Mouse (Mus musculus): ENCODE data around the gene Nabp1. TPM values are rescaled to one million over a fixed set of nuclear protein-coding genes. Genes with fewer than 3 reads are reported as not detected.

Nabp1 gene
- 7.5 and 7.8 TPM in 2 replicates for polyA plus RNA-seq (2015; fragmentation: Nextera tagmentation; extraction: Ambion mirVana)

DNA sequence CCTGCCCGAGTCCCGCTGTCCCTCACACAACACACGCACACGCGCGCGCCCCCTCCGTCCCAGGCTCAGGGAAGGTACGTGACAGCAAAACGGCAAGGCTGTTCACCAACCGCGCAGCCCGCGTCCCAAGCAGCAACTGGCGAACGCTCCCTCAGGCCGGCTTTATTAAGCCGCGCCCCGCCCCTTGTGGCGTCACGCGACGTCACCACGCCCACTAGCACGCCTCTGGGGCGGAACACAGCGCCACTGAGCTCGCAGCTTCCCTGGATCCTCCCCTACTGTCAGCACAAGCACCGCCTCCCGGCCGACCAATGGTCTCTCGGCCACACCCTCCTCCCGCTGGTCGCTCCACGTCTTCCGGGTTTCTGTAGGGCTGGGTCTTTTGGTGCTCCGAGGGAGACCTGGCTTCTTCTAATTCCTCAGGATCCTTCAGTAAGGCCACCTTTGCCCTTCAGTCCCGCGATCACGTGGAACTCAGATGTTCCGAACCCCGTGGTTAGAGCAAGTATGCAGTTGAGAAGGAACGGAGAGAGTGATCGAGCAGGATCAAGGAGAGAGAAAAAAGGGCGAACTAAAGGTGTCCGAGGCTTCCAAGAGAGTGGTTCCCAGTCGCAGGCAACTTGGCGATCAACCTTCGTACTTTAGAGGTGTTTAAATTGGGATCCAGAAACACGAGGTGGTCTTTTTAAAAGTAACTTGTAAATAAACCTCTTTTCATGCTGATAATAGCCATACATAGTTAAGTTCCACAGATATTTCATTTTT, at the start of gene Nabp1:
TSS of gene Nabp1 (minus strand) at position 164 of the 765 bp plus-strand sequence.
- Histone ChIP-seq H3K27me3 (no peaks in the 10 kb centered on the region), H3K9me3 (no peaks in the 10 kb centered on the region), H3K36me3 (no peaks in the 10 kb centered on the region), H3K4me3 (peak within 1 kb of the TSS; percentile 64), H3K9ac (peak within 1 kb of the TSS; percentile 77), H3K4me1 (replicated peaks) (peaks cover 8% of the 10 kb centered on the region), H3K4me2 (peak within 1 kb of the TSS; percentile 97), H3K27ac (peak within 1 kb of the TSS; percentile 84)
- ATAC-seq (ENCODE audit: low FRiP score) = peak; percentile 100
- WGBS = under 1% methylated on average over 51 of the region's 51 CpGs

DNA sequence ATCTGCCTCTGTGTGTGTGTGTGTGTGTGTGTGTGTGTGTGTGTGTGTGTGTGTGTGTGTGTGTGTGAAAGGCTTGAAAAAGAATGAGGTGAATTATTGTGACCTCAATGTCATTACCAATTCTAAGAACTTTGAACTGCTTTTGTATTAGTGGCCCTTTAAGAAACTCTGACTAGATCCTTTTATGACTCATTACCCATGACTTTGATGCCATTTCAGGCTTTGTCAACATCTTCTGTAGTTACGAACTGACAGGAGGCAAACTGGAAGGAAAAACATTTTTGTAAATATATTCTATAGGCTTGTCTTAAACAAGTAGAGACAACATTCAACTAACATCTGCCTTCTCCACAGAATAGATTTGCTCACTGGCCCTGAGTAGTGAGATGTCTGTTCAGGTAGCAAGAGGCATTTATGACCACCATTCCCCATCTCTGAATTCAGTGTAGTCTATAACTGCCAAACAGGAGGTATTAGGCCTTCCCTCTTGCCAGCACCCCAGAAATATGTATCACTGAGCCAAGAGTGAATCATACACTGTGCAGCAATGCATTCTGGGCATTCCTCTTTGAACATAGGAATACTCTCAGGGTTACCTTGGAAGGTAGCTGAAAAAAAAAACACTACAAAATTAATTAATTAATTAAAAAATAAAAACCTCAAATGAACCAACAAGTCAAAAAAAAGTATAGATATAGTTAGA, 47.5 kb upstream of the Nabp1 start:
- no peak for ATAC-seq (ENCODE audit: low FRiP score)
- no peak overlapping the region for H3K9ac ChIP-seq
- no peaks in the 10 kb centered on the region for H3K9me3 ChIP-seq
- H3K4me2 ChIP-seq = no peak overlapping the region
- 54% methylated on average over 1 of the region's 1 CpGs for WGBS
- no peak overlapping the region for H3K27ac ChIP-seq
- H3K36me3 ChIP-seq = no peaks in the 10 kb centered on the region
- no peaks in the 10 kb centered on the region for H3K4me1 ChIP-seq (replicated peaks)
- no peaks in the 10 kb centered on the region for H3K27me3 ChIP-seq
- no peak overlapping the region for H3K4me3 ChIP-seq

DNA sequence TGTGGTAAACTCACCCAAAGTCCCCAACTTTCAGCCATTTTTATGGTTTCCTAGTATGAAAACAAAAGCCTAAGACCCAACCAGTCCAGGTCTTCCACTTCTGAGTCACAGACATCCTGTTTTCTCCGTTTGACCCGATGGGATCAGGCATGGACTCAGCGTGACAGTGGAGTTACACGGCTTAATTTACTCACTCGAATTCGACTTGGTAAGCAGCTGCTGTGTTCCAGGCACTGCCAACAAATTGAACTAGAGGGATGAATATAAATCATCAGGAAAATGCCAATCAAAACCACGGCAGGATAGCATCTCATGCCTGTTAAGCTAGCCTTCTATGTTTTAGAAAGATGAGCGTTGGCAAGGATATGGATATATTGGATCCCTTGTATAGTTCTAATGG, 43.4 kb upstream of the Nabp1 start:
- Histone ChIP-seq H3K27me3 (no peaks in the 10 kb centered on the region), H3K9me3 (no peaks in the 10 kb centered on the region), H3K36me3 (no peaks in the 10 kb centered on the region), H3K4me1 (replicated peaks) (no peaks in the 10 kb centered on the region), H3K27ac (no peak overlapping the region), H3K4me3 (no peak overlapping the region), H3K4me2 (no peak overlapping the region), H3K9ac (no peak overlapping the region)
- ATAC-seq (ENCODE audit: low FRiP score) = no peak
- 48% methylated on average over 8 of the region's 8 CpGs for WGBS

DNA sequence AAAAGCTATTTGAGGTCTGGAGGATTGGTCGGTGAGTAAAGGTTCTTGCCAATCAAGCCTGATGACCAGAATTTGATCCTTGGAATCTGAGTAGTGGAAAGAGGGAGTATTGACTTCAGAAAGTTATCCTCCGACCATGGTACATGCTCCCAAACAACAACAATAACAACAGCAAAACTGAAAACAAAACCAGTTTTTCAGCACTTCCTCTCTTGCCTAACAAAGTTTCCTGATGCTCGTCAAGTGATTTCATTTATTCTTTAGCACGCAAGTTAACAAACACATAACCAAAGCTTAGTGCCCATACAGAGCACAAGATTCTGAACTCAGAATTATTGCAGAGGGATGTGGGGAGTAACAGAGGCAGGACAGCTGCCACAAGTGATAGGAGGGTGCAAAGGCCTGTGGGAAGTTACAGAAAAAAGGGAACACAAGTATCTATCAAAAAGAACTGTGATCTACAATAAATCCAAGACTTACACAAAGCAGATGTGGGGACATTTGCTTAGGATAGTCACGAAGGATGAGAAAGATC, 42.1 kb upstream of the Nabp1 start:
- Histone ChIP-seq H3K4me2 (no peak overlapping the region), H3K9ac (no peak overlapping the region), H3K4me3 (no peak overlapping the region), H3K9me3 (no peaks in the 10 kb centered on the region), H3K27me3 (no peaks in the 10 kb centered on the region), H3K36me3 (no peaks in the 10 kb centered on the region), H3K27ac (no peak overlapping the region), H3K4me1 (replicated peaks) (no peaks in the 10 kb centered on the region)
- 85% methylated on average over 5 of the region's 5 CpGs for WGBS
- no peak for ATAC-seq (ENCODE audit: low FRiP score)

DNA sequence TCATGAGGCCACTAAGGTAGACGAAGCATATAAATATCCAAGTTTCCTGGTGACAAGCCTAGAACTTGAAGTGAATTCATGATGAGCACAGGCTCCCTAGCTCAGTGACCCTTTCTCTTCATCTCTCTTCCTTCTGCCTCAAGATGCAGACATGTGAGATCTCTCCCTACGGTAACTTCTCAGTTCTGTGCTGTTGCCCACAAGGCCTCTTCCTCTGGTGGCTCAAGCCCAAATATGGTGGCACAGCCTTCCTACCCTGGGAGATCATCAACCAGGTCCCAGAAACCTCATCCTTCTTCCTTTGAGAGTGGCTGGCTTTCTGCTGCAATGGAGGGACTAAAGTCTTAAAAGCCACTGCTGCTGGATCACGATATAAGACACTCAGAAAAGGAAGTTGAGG, 40.9 kb upstream of the Nabp1 start:
- no peak overlapping the region for H3K9ac ChIP-seq
- H3K27me3 ChIP-seq = no peaks in the 10 kb centered on the region
- no peak overlapping the region for H3K4me2 ChIP-seq
- H3K27ac ChIP-seq = no peak overlapping the region
- no peak for ATAC-seq (ENCODE audit: low FRiP score)
- H3K4me1 ChIP-seq (replicated peaks) = no peaks in the 10 kb centered on the region
- 84% methylated on average over 3 of the region's 3 CpGs for WGBS
- H3K4me3 ChIP-seq = no peak overlapping the region
- H3K36me3 ChIP-seq = no peaks in the 10 kb centered on the region
- no peaks in the 10 kb centered on the region for H3K9me3 ChIP-seq

DNA sequence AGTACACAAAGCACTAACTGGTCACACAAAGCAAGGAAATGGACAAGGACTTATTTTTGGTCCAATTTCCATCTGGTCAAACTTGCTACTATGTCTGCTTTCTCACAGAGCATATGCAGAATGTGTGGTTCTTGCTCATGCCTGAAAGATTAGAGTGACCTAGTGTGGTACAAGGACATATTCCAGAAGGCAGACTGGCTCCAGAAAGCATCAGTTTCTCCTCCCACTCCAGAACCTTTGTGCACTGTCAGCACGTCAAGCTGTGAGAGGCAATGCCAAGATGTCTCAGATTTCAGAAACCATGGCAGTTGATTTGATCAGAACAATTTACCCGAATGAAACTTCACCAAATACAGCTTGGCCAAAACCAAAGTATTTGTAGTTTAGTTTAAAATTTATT, 37.4 kb upstream of the Nabp1 start:
- Histone ChIP-seq H3K4me1 (replicated peaks) (no peaks in the 10 kb centered on the region), H3K27me3 (no peaks in the 10 kb centered on the region)

DNA sequence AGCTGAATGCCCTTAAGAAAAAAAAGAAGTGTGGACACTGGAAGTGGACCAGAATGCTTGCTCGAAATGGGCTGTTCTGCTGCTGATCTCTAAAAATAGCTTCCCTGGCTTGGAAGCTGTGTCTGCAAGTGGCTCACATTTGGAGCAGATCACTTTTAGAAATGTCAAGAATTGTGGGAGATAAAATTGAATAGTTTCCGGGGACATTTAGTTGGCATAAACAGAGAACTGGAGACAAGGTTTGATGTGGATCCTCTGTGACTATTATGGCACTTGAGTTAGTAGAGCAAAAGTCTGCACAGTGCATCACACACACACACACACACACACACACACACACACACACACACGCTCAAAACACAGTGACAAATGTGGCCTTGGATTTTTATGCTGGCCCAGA, 36.8 kb upstream of the Nabp1 start:
- 91% methylated on average over 3 of the region's 3 CpGs for WGBS
- Histone ChIP-seq H3K4me2 (no peak overlapping the region), H3K27ac (no peak overlapping the region), H3K4me1 (replicated peaks) (no peaks in the 10 kb centered on the region), H3K4me3 (no peak overlapping the region), H3K9ac (no peak overlapping the region), H3K36me3 (no peaks in the 10 kb centered on the region), H3K27me3 (no peaks in the 10 kb centered on the region), H3K9me3 (no peaks in the 10 kb centered on the region)
- ATAC-seq (ENCODE audit: low FRiP score) = no peak

More for the DNA sequence above, 37.4 kb upstream of the Nabp1 start:
- Histone ChIP-seq H3K4me2 (no peak overlapping the region), H3K9ac (no peak overlapping the region), H3K27ac (no peak overlapping the region), H3K4me3 (no peak overlapping the region), H3K36me3 (no peaks in the 10 kb centered on the region), H3K9me3 (no peaks in the 10 kb centered on the region)
- WGBS = 63% methylated on average over 2 of the region's 2 CpGs
- no peak for ATAC-seq (ENCODE audit: low FRiP score)

DNA sequence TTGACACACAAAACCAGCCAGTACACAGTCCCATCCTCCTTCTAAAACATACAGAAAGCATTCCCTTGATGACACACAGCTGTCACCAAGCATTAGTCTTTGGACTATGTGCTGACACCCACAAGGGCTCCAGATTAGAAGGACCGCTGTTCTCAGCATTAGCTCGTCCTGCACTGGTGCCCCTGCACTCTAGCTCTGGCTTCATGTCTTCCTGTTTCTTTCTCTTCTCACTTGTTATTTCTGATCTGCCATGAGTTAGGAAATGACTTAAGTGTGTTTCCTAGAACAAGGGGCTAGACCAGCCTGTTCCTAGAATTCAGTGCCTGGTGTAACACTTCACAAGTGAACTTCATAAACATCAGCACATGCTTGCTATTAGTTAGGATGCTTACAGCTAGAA, 36.2 kb upstream of the Nabp1 start:
- Histone ChIP-seq H3K9ac (no peak overlapping the region), H3K4me3 (no peak overlapping the region), H3K27me3 (no peaks in the 10 kb centered on the region), H3K9me3 (no peaks in the 10 kb centered on the region), H3K36me3 (no peaks in the 10 kb centered on the region), H3K4me1 (replicated peaks) (no peaks in the 10 kb centered on the region), H3K27ac (no peak overlapping the region), H3K4me2 (no peak overlapping the region)
- WGBS = 85% methylated on average over 2 of the region's 2 CpGs
- ATAC-seq (ENCODE audit: low FRiP score) = no peak

DNA sequence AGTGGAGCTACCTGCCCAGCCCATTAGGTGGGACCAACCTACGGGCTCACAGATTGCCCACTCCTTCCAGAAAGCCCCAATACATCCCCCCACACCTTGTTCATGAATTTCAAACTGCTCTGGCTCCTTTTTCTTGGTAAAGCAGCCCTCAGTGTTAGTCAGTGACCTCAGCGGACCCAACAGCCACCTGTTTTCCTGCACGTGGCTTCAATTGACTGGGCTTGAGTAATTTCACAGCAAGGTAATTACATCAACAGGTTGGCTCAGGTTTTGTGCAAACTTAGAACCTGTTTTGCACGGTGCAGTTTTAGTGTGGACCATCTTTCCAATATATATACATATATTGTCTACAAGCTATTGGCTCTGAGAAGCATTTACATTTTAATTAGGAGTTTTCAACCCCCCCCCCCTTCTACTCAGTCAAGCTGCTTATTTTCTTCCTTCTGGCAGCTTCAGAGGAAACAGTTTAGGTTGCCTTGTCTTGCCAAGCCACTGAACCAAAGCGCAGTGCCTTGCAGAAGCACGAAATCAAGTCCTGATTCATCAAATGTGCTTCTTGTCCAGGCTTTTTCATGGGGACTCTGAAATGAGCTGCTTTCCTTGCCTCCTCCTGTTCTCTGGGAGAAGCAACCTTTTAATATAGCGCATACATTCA, 35.0 kb upstream of the Nabp1 start:
- Histone ChIP-seq H3K36me3 (no peaks in the 10 kb centered on the region), H3K9me3 (no peaks in the 10 kb centered on the region), H3K4me3 (no peak overlapping the region), H3K27ac (no peak overlapping the region), H3K4me2 (no peak overlapping the region), H3K27me3 (no peaks in the 10 kb centered on the region), H3K4me1 (replicated peaks) (no peaks in the 10 kb centered on the region), H3K9ac (no peak overlapping the region)
- no peak for ATAC-seq (ENCODE audit: low FRiP score)
- WGBS = 82% methylated on average over 7 of the region's 7 CpGs

DNA sequence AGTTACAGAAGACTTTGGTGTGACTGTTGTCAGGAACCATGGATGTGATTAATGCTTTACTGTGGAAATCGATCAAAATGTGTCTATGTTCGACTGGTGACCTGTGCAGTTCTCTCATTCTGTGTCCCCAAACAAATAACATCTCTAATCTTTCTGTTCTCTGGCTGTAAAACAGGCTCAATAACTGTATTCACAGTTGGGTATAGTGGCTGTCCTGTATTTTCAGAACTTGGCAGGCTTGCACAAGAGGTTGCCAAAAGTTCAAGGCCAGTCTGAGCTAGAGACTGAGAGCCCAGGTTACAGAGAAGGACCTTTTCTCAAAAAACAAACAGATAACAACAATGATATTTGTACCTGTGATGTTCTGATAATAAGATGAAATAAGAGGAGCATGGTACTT, 34.1 kb upstream of the Nabp1 start:
- Histone ChIP-seq H3K4me1 (replicated peaks) (no peaks in the 10 kb centered on the region), H3K9me3 (no peaks in the 10 kb centered on the region), H3K4me3 (no peak overlapping the region), H3K27me3 (no peaks in the 10 kb centered on the region), H3K36me3 (no peaks in the 10 kb centered on the region), H3K4me2 (no peak overlapping the region), H3K27ac (no peak overlapping the region), H3K9ac (no peak overlapping the region)
- no peak for ATAC-seq (ENCODE audit: low FRiP score)
- WGBS = 89% methylated on average over 2 of the region's 2 CpGs

DNA sequence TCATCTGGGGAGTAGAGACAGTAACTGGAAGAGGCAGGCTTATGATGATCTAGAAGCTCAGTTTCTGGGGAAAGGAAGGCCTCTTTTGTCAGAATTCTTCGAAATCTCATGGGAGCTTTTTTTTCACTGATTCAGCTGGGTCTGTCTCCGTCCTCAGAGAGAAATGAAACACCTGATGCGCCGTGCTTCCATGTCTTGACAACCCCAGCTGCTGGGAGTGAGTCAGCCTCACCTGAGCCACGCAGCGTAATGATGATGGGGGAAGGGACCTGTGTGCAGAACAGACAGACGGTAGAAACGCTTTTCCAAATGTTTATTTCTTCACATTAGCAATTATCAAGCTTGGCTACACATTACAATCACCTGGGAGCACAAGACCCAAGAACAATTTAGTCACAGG, 31.6 kb upstream of the Nabp1 start:
- Histone ChIP-seq H3K9ac (no peak overlapping the region), H3K27me3 (no peaks in the 10 kb centered on the region), H3K4me3 (no peak overlapping the region), H3K4me2 (no peak overlapping the region), H3K36me3 (no peaks in the 10 kb centered on the region), H3K4me1 (replicated peaks) (no peaks in the 10 kb centered on the region), H3K27ac (no peak overlapping the region), H3K9me3 (no peaks in the 10 kb centered on the region)
- 0 out of 2 replicates have a peak, but pooled peaks have one; percentile 54 for ATAC-seq (ENCODE audit: low FRiP score)
- 75% methylated on average over 8 of the region's 8 CpGs for WGBS

DNA sequence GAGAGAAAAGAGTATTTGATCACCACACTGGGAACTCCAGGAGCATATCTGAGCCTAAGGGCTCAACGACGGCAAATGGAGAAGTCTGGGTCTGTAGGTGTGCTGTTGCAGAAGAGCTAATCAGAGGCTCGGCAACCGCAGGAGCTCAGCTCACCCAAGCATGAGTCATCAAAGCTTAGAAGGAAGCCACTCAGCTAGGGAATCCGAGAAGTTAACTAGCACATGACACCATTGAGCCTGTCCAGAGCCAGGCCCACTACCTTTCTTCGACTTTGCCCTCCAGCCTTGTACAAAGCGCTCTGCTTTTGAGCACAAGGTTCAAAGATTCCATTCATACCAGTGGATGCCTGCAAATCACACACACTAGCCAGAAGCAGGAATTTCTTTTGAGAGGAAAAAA, 30.9 kb upstream of the Nabp1 start:
- Histone ChIP-seq H3K36me3 (no peaks in the 10 kb centered on the region), H3K9ac (no peak overlapping the region), H3K27ac (no peak overlapping the region), H3K4me1 (replicated peaks) (no peaks in the 10 kb centered on the region), H3K4me3 (no peak overlapping the region), H3K27me3 (no peaks in the 10 kb centered on the region), H3K4me2 (no peak overlapping the region), H3K9me3 (no peaks in the 10 kb centered on the region)
- no peak for ATAC-seq (ENCODE audit: low FRiP score)
- WGBS = 32% methylated on average over 7 of the region's 7 CpGs
